ENCODE assay signal across 8 mouse cellular contexts in genomic region chr11:3534956-3535355, GRCm38 (mm10). TPM values are rescaled to one million over a fixed set of nuclear protein-coding genes. Genes with fewer than 3 reads are reported as not detected.
A peak's percentile ranks its signal among the peaks of the same experiment; 100 is the strongest.
DNase-seq lines count a peak whose midpoint lies in the region; ATAC-seq and TF ChIP-seq lines count a peak whose summit lies in the region.

No protein-coding gene starts in this region.

- intact Hi-C loops in heart, adult 2 months (cut with DNase I), result loop anchor here (1.0 to 10.0 kb wide), 5 partner anchors 38 to 380 kb away; partner anchors contain the start of genes Morc2a and Slc35e4
- intact Hi-C loops in heart, postnatal 25 days (cut with DNase I), result loop anchor here (1.0 to 10.0 kb wide), 5 partner anchors 38 to 350 kb away; no protein-coding TSS in a partner anchor
- intact Hi-C loops in gastrocnemius, postnatal 14 days (cut with DNase I; ENCODE audit: low total_unique reads), result loop anchor here (5.0 to 10.0 kb wide), 3 partner anchors 62 to 252 kb away; no protein-coding TSS in a partner anchor

- peaks cover 25% of the 10 kb centered on the region for H3K79me3 ChIP-seq in C2C12 (ENCODE audit: low read depth)

- H3K36me3 ChIP-seq in heart, adult 2 months (ENCODE audit: control insufficient read depth, insufficient read depth, low read length), result peaks cover 3% of the 10 kb centered on the region; the same call in 1 of the 2 replicates
- peaks cover 60% of the 10 kb centered on the region for H3K36me3 ChIP-seq in C2C12 (ENCODE audit: control insufficient read depth, insufficient read depth)
- H3K36me3 ChIP-seq in forebrain, embryonic 16.5 days (ENCODE audit: control insufficient read depth, insufficient read depth), result no peaks in the 10 kb centered on the region
- no peaks in the 10 kb centered on the region for H3K36me3 ChIP-seq in liver, embryonic 14.5 days (replicated peaks; ENCODE audit: control insufficient read depth, insufficient read depth, low read depth)

- H3K79me2 ChIP-seq in heart, adult 2 months (replicated peaks; ENCODE audit: control insufficient read depth, insufficient read depth, low read length), result no peaks in the 10 kb centered on the region
- peaks cover 32% of the 10 kb centered on the region for H3K79me2 ChIP-seq in C2C12 (ENCODE audit: control insufficient read depth, insufficient read depth)

- H3K9ac ChIP-seq in heart, adult 2 months (ENCODE audit: low read depth, low read length), result peak overlapping the region; percentile 1
- H3K9ac ChIP-seq in forebrain, embryonic 16.5 days (replicated peaks; ENCODE audit: low read depth, low read length), result 0 out of 2 replicates have a peak overlapping the region, but pooled peaks have one; percentile 27
- H3K9ac ChIP-seq in liver, embryonic 14.5 days (replicated peaks), result no peak overlapping the region

- TF ChIP-seq CTCF in heart, adult 2 months (IDR thresholded peaks at IDR 0.05), result no peak
- no peak for TF ChIP-seq CTCF in C2C12 (IDR thresholded peaks at IDR 0.05; ENCODE audit: control insufficient read depth, insufficient read depth, insufficient read length)
- TF ChIP-seq CTCF in liver, embryonic 14.5 days (IDR thresholded peaks at IDR 0.05; ENCODE audit: low read depth), result no peak
- TF ChIP-seq CTCF in cerebellum, adult 2 months (IDR thresholded peaks at IDR 0.05; ENCODE audit: borderline replicate concordance, insufficient read depth, low read depth, low read length), result no peak

- H3K27ac ChIP-seq in heart, adult 2 months, result peak overlapping the region; percentile 93
- H3K27ac ChIP-seq in forebrain, embryonic 16.5 days (ENCODE audit: low read length), result no peak overlapping the region
- no peak overlapping the region for H3K27ac ChIP-seq in liver, embryonic 14.5 days
- H3K27ac ChIP-seq in cerebellum, adult 2 months (ENCODE audit: insufficient read depth, low read length), result no peak overlapping the region

- no peak for TF ChIP-seq POLR2A in heart, adult 2 months (IDR thresholded peaks at IDR 0.05; ENCODE audit: insufficient read depth, low read depth, low read length)
- no peak for TF ChIP-seq POLR2A in cerebellum, adult 2 months (IDR thresholded peaks at IDR 0.05; ENCODE audit: borderline replicate concordance, insufficient read depth, low read length)

- no peaks in the 10 kb centered on the region for H3K27me3 ChIP-seq in heart, adult 2 months (ENCODE audit: control insufficient read depth, insufficient read depth, low read length)
- no peaks in the 10 kb centered on the region for H3K27me3 ChIP-seq in C2C12 (ENCODE audit: control insufficient read depth, insufficient read depth, insufficient read length)
- no peaks in the 10 kb centered on the region for H3K27me3 ChIP-seq in forebrain, embryonic 16.5 days (replicated peaks; ENCODE audit: control insufficient read depth, insufficient read depth, low read length)
- H3K27me3 ChIP-seq in liver, embryonic 14.5 days (ENCODE audit: control insufficient read depth, insufficient read depth, low read length), result no peaks in the 10 kb centered on the region
- H3K27me3 ChIP-seq in cerebellum, adult 2 months (ENCODE audit: control insufficient read depth, insufficient read depth, low read length), result no peaks in the 10 kb centered on the region

- TF ChIP-seq EP300 in heart, adult 2 months (IDR thresholded peaks at IDR 0.05; ENCODE audit: insufficient read depth, low read depth, low read length), result 0 out of 2 replicates have a peak, but pooled peaks have one; percentile 4
- no peak for TF ChIP-seq EP300 in liver, embryonic 14.5 days (IDR thresholded peaks at IDR 0.05; ENCODE audit: low read depth)

- no peak for ATAC-seq in forebrain, embryonic 16.5 days
- ATAC-seq in liver, embryonic 14.5 days (ENCODE audit: insufficient read depth), result no peak

- no peak for DNase-seq in heart, adult 2 months
- DNase-seq in heart, postnatal 25 days (ENCODE audit: low spot score), result no peak
- no peak for DNase-seq in liver, embryonic 14.5 days (ENCODE audit: low read depth in 3 of 3, low spot score in 3 of 3)
- DNase-seq in urinary bladder, adult 18-20 months (ENCODE audit: low spot score in 2 of 2), result no peak
- no peak for DNase-seq in gastrocnemius, postnatal 14 days
- no peak for DNase-seq in cerebellum, adult 2 months

- no peaks in the 10 kb centered on the region for H3K9me3 ChIP-seq in forebrain, embryonic 16.5 days (ENCODE audit: control insufficient read depth, low read length)
- no peaks in the 10 kb centered on the region for H3K9me3 ChIP-seq in liver, embryonic 14.5 days (ENCODE audit: control insufficient read depth, low read length)

- H3K4me3 ChIP-seq in heart, adult 2 months, result peak overlapping the region; percentile 81; the same call in 1 of the 2 replicates
- no peak overlapping the region for H3K4me3 ChIP-seq in C2C12 (ENCODE audit: insufficient read depth, poor library complexity, severe bottlenecking)
- H3K4me3 ChIP-seq in forebrain, embryonic 16.5 days (replicated peaks; ENCODE audit: low read length), result peak overlapping the region; percentile 65; the same call in 1 of the 2 replicates
- H3K4me3 ChIP-seq in liver, embryonic 14.5 days (ENCODE audit: insufficient read depth in 1 of 2, low read depth in 2 of 2, low read length in 2 of 2), result no peak overlapping the region
- no peak overlapping the region for H3K4me3 ChIP-seq in cerebellum, adult 2 months (replicated peaks; ENCODE audit: insufficient read depth, low read depth, low read length)

- H3K4me2 ChIP-seq in forebrain, embryonic 16.5 days (ENCODE audit: low read length), result peak overlapping the region; percentile 93
- H3K4me2 ChIP-seq in liver, embryonic 14.5 days (ENCODE audit: low read depth), result peak overlapping the region; percentile 80

- peaks cover 9% of the 10 kb centered on the region for H3K4me1 ChIP-seq in heart, adult 2 months (ENCODE audit: control insufficient read depth, insufficient read depth, low read length)
- H3K4me1 ChIP-seq in forebrain, embryonic 16.5 days (replicated peaks; ENCODE audit: control insufficient read depth, insufficient read depth, low read length), result peaks cover 21% of the 10 kb centered on the region
- peaks cover 0 to 10% of the 10 kb centered on the region in 2 experiments; a peak in 3 of 4 replicates for H3K4me1 ChIP-seq in liver, embryonic 14.5 days (replicated peaks; ENCODE audit: control insufficient read depth in 2 of 2, insufficient read depth in 2 of 2, low read length in 1 of 2)
- H3K4me1 ChIP-seq in cerebellum, adult 2 months (ENCODE audit: control insufficient read depth, insufficient read depth, low read length), result no peaks in the 10 kb centered on the region

- peak overlapping the region; percentile 42 for H3ac ChIP-seq in C2C12 (ENCODE audit: control insufficient read depth, insufficient read length, low read depth)

- 9% methylated on average over 8 of the region's 8 CpGs for WGBS in heart, adult 2 months
- 6% methylated on average over 8 of the region's 8 CpGs for WGBS in forebrain, embryonic 16.5 days
- 15% methylated on average over 8 of the region's 8 CpGs for WGBS in liver, embryonic 14.5 days (ENCODE audit: insufficient replicate concordance)
- 19% methylated on average over 8 of the region's 8 CpGs for WGBS in cerebellum, adult 2 months

TF ChIP-seq in C2C12, 6 proteins besides CTCF, POLR2A, EP300 and RAD21:
- TF ChIP-seq FOSL1 (IDR thresholded peaks at IDR 0.05; ENCODE audit: insufficient read depth, low read length, poor library complexity, severe bottlenecking) (no peak), MAX (IDR thresholded peaks at IDR 0.05) (no peak), MYOD1 (IDR thresholded peaks at IDR 0.05; ENCODE audit: control insufficient read depth, insufficient read length, low read depth) (no peak)

RNA-seq across cellular contexts. Expression of gene Smtn, which starts 5.5 kb away (rescaled TPM):
- 100 to 1,000 TPM; 137 to 154 TPM for total RNA-seq in heart, adult 2 months (2021)
- 159 and 167 TPM in 2 replicates for polyA plus RNA-seq in heart, adult 2 months (2012; rRNA removed)
- total RNA-seq in heart, postnatal 25 days (2021), result 100 to 1,000 TPM; 170 to 174 TPM
- 45.9 TPM for polyA plus RNA-seq in C2C12 (2012; fragmentation: generic; extraction: Trizol)
- 17.7 and 20.9 TPM in 2 replicates for polyA plus RNA-seq in forebrain, embryonic 16.5 days (2015; fragmentation: Nextera tagmentation; extraction: Ambion mirVana)
- polyA plus RNA-seq in liver, embryonic 14.5 days (2012; rRNA removed), result 3.3 and 4.5 TPM in 2 replicates
- polyA plus RNA-seq in liver, embryonic 14.5 days (2014; fragmentation: Nextera tagmentation; extraction: Ambion mirVana), result 7.4 and 8.7 TPM in 2 replicates
- total RNA-seq in gastrocnemius, postnatal 14 days (2021), result 100 to 1,000 TPM in 1 of 2 experiments, 10 to 100 TPM in 1; 96.8 to 123 TPM
- 6.1 and 6.9 TPM in 2 replicates for polyA plus RNA-seq in cerebellum, adult 2 months (2012; rRNA removed)

RNA-seq across cellular contexts. Expression of gene Selenom, which starts 20.5 kb away (rescaled TPM):
- 10 to 100 TPM; 41.7 to 42.8 TPM for total RNA-seq in heart, adult 2 months (2021)
- 67.8 and 78.3 TPM in 2 replicates for polyA plus RNA-seq in heart, adult 2 months (2012; rRNA removed)
- total RNA-seq in heart, postnatal 25 days (2021), result 10 to 100 TPM; 40.6 to 44.9 TPM
- 77.0 TPM for polyA plus RNA-seq in C2C12 (2012; fragmentation: generic; extraction: Trizol)
- polyA plus RNA-seq in forebrain, embryonic 16.5 days (2015; fragmentation: Nextera tagmentation; extraction: Ambion mirVana), result 39.5 and 52.0 TPM in 2 replicates
- 8.5 and 12.2 TPM in 2 replicates for polyA plus RNA-seq in liver, embryonic 14.5 days (2012; rRNA removed)
- 9.4 and 10.3 TPM in 2 replicates for polyA plus RNA-seq in liver, embryonic 14.5 days (2014; fragmentation: Nextera tagmentation; extraction: Ambion mirVana)
- total RNA-seq in gastrocnemius, postnatal 14 days (2021), result 10 to 100 TPM; 27.5 to 38.5 TPM
- 889 and 965 TPM in 2 replicates for polyA plus RNA-seq in cerebellum, adult 2 months (2012; rRNA removed)

RNA-seq across cellular contexts. Expression of gene Inpp5j, which starts 30.3 kb away (rescaled TPM):
- total RNA-seq in heart, adult 2 months (2021), result 10 to 100 TPM; 23.4 to 23.6 TPM
- 20.1 and 22.2 TPM in 2 replicates for polyA plus RNA-seq in heart, adult 2 months (2012; rRNA removed)
- total RNA-seq in heart, postnatal 25 days (2021), result 10 to 100 TPM; 29.4 to 30.6 TPM
- 0.09 TPM for polyA plus RNA-seq in C2C12 (2012; fragmentation: generic; extraction: Trizol)
- polyA plus RNA-seq in forebrain, embryonic 16.5 days (2015; fragmentation: Nextera tagmentation; extraction: Ambion mirVana), result 2.9 and 4.9 TPM in 2 replicates
- 0.23 and 0.31 TPM in 2 replicates for polyA plus RNA-seq in liver, embryonic 14.5 days (2012; rRNA removed)
- 0.27 and 0.38 TPM in 2 replicates for polyA plus RNA-seq in liver, embryonic 14.5 days (2014; fragmentation: Nextera tagmentation; extraction: Ambion mirVana)
- total RNA-seq in gastrocnemius, postnatal 14 days (2021), result 1 to 10 TPM; 1.9 to 2.9 TPM
- 103 and 106 TPM in 2 replicates for polyA plus RNA-seq in cerebellum, adult 2 months (2012; rRNA removed)

RNA-seq across cellular contexts. Expression of gene Pla2g3, which starts 46.9 kb away (rescaled TPM):
- total RNA-seq in heart, adult 2 months (2021), result under 1 TPM in 1 of 2 experiments, not detected in 1; 0.09 TPM
- 0.23 and 0.25 TPM in 2 replicates for polyA plus RNA-seq in heart, adult 2 months (2012; rRNA removed)
- total RNA-seq in heart, postnatal 25 days (2021), result not detected
- 0.21 TPM for polyA plus RNA-seq in C2C12 (2012; fragmentation: generic; extraction: Trizol)
- 0.89 and 1.0 TPM in 2 replicates for polyA plus RNA-seq in forebrain, embryonic 16.5 days (2015; fragmentation: Nextera tagmentation; extraction: Ambion mirVana)
- 0.06 and 0.11 TPM in 2 replicates for polyA plus RNA-seq in liver, embryonic 14.5 days (2012; rRNA removed)
- polyA plus RNA-seq in liver, embryonic 14.5 days (2014; fragmentation: Nextera tagmentation; extraction: Ambion mirVana), result 0.04 and 0.13 TPM in 2 replicates
- under 1 TPM in 1 of 2 experiments, not detected in 1; 0.09 TPM for total RNA-seq in gastrocnemius, postnatal 14 days (2021)
- 3.8 and 4.0 TPM in 2 replicates for polyA plus RNA-seq in cerebellum, adult 2 months (2012; rRNA removed)

Comparison
In these comparisons a context has a peak if more than half of its experiments do, and no peak if none do; other contexts are left out.
1. H3K4me3 ChIP-seq: peak in heart, adult 2 months (single experiment) and forebrain, embryonic 16.5 days (single experiment); none in C2C12 (single experiment), liver, embryonic 14.5 days (0 of 2) and cerebellum, adult 2 months (single experiment).
2. RNA of gene Selenom, which starts 20.5 kb away (polyA plus RNA-seq): 889 to 965 TPM in cerebellum, adult 2 months; 67.8 to 78.3 TPM in heart, adult 2 months, 77.0 TPM in C2C12 (single experiment), 39.5 to 52.0 TPM in forebrain, embryonic 16.5 days and 8.5 to 12.2 TPM in liver, embryonic 14.5 days; every median in the first group is over 10 times any median in the second.